Mouse (Mus musculus) heart, adult 2 months (tissue): ENCODE results near the gene Atf7ip2.

ENCODE experiments used
- CTCF ChIP-seq: fragments of 200-600 bp; IDR thresholded peaks from 2 replicates; pipeline ENCODE4 v1.8.1; 2022; ENCODE audit warnings: antibody characterized with exemption, mild to moderate bottlenecking, moderate library complexity
- EP300 ChIP-seq: fragments of 200-500 bp; IDR thresholded peaks from 2 replicates; pipeline ENCODE4 v1.6.1; 2011; ENCODE audit warnings: low read depth, low read length, control low read depth; ENCODE audit not compliant: insufficient read depth
- POLR2A ChIP-seq: fragments of 200-500 bp; IDR thresholded peaks from 2 replicates; pipeline ENCODE4 v1.6.1; 2011; ENCODE audit warnings: mild to moderate bottlenecking, low read depth, low read length, control low read depth; ENCODE audit not compliant: insufficient read depth

GRCm38 (mm10) chr16:10297696-10298644, 105.5 kb downstream of the Atf7ip2 start:
- TF ChIP-seq CTCF (no peak), POLR2A (no peak), EP300 (no peak)
